ENCODE assay signal across 16 mouse cellular contexts in genomic region chr11:97830501-97830900, GRCm38 (mm10). TPM values are rescaled to one million over a fixed set of nuclear protein-coding genes. Genes with fewer than 3 reads are reported as not detected.
DNase-seq lines count a peak whose midpoint lies in the region; ATAC-seq and TF ChIP-seq lines count a peak whose summit lies in the region.
"Had no signal": no experiment of that assay in that cellular context is flagged by ENCODE, and none has a peak within 500 bp of the region (broad histone marks: within the 10 kb centered on the region; RNA-seq: fewer than 3 reads in every experiment).

No protein-coding gene starts in this region.

- no peak for ATAC-seq in liver, embryonic 13.5 days (ENCODE audit: low read depth)
- no peak for ATAC-seq in liver, embryonic 11.5 days (replicated peaks; ENCODE audit: low FRiP score)
- ATAC-seq: hindbrain, embryonic 16.5 days had no signal

- H3K4me2 ChIP-seq in liver, embryonic 13.5 days = no peak overlapping the region
- no peak overlapping the region for H3K4me2 ChIP-seq in liver, embryonic 11.5 days
- H3K4me2 ChIP-seq: forebrain, embryonic 12.5 days; midbrain, embryonic 12.5 days had no signal

- peak overlapping the region; percentile 63 for H3K27ac ChIP-seq in gastrocnemius, adult 2 months
- H3K27ac ChIP-seq in liver, embryonic 13.5 days = peak overlapping the region; percentile 60; the same call in 1 of the 2 replicates
- H3K27ac ChIP-seq in liver, embryonic 11.5 days (ENCODE audit: low read depth, low read length) = no peak overlapping the region
- peak overlapping the region; percentile 18 for H3K27ac ChIP-seq in brown adipose tissue, adult 24 weeks (replicated peaks; ENCODE audit: low read depth, low read length)
- peak overlapping the region; percentile 44; the same call in 1 of the 2 replicates for H3K27ac ChIP-seq in small intestine, adult 2 months (ENCODE audit: insufficient read depth, low read depth, low read length)
- H3K27ac ChIP-seq: forebrain, embryonic 12.5 days; liver, embryonic 14.5 days; midbrain, embryonic 12.5 days had no signal

- intact Hi-C loops in gastrocnemius, adult 2 months (cut with DNase I) = no loop called here
- intact Hi-C loops in left cerebral cortex, postnatal 36 days (cut with DNase I) = no loop called here

- peaks cover 45% of the 10 kb centered on the region for H3K4me1 ChIP-seq in liver, embryonic 13.5 days (replicated peaks)
- peaks cover 7% of the 10 kb centered on the region; the same call in 1 of the 2 replicates for H3K4me1 ChIP-seq in liver, embryonic 11.5 days (replicated peaks; ENCODE audit: control insufficient read depth, insufficient read depth, low read length)
- peaks cover 44% of the 10 kb centered on the region for H3K4me1 ChIP-seq in brown adipose tissue, adult 24 weeks (ENCODE audit: control insufficient read depth, insufficient read depth, insufficient read length, low read length)
- peaks cover 27% of the 10 kb centered on the region for H3K4me1 ChIP-seq in small intestine, adult 2 months (ENCODE audit: control insufficient read depth, insufficient read depth, insufficient read length, low read length)
- H3K4me1 ChIP-seq: forebrain, embryonic 12.5 days; midbrain, embryonic 12.5 days had no signal

- no peak for TF ChIP-seq POLR2A in small intestine, adult 2 months (IDR thresholded peaks at IDR 0.05; ENCODE audit: low read depth, low read length)

- DNase-seq in gastrocnemius, adult 2 months = no peak
- no peak for DNase-seq in gastrocnemius, adult 8-10 months (ENCODE audit: low spot score in 2 of 2)
- no peak for DNase-seq in liver, embryonic 13.5 days
- no peak for DNase-seq in liver, embryonic 11.5 days (ENCODE audit: low spot score)
- DNase-seq in adrenal gland, postnatal 25 days = no peak
- DNase-seq in left cerebral cortex, postnatal 36 days (ENCODE audit: low spot score in 2 of 2) = no peak

- H3K9me3 ChIP-seq in liver, embryonic 13.5 days (replicated peaks) = no peaks in the 10 kb centered on the region
- no peaks in the 10 kb centered on the region for H3K9me3 ChIP-seq in liver, embryonic 11.5 days (ENCODE audit: control insufficient read depth, low read length)
- H3K9me3 ChIP-seq: forebrain, embryonic 12.5 days; midbrain, embryonic 12.5 days had no signal

- no peak overlapping the region; the same call in 1 of the 2 replicates for H3K4me3 ChIP-seq in gastrocnemius, adult 2 months
- no peak overlapping the region for H3K4me3 ChIP-seq in liver, embryonic 13.5 days (replicated peaks)
- no peak overlapping the region for H3K4me3 ChIP-seq in liver, embryonic 11.5 days (ENCODE audit: low read depth, low read length)
- no peak overlapping the region for H3K4me3 ChIP-seq in brown adipose tissue, adult 24 weeks (ENCODE audit: insufficient read depth, low read depth, low read length)
- H3K4me3 ChIP-seq in small intestine, adult 2 months (ENCODE audit: low read depth, low read length) = no peak overlapping the region
- H3K4me3 ChIP-seq: forebrain, embryonic 12.5 days; midbrain, embryonic 12.5 days had no signal

- TF ChIP-seq CTCF in gastrocnemius, adult 2 months (IDR thresholded peaks at IDR 0.05) = no peak
- TF ChIP-seq CTCF in small intestine, adult 2 months (IDR thresholded peaks at IDR 0.05; ENCODE audit: extremely low read depth, insufficient read length, insufficient replicate concordance, low read depth, low read length) = no peak

- H3K27me3 ChIP-seq in liver, embryonic 13.5 days = no peaks in the 10 kb centered on the region
- H3K27me3 ChIP-seq in liver, embryonic 11.5 days (replicated peaks; ENCODE audit: control insufficient read depth, insufficient read depth, low read length) = no peaks in the 10 kb centered on the region
- H3K27me3 ChIP-seq in small intestine, adult 2 months (ENCODE audit: control insufficient read depth, insufficient read depth, low read length) = no peaks in the 10 kb centered on the region
- H3K27me3 ChIP-seq: forebrain, embryonic 12.5 days; midbrain, embryonic 12.5 days had no signal

- peaks cover 53% of the 10 kb centered on the region for H3K36me3 ChIP-seq in liver, embryonic 13.5 days
- peaks cover 11% of the 10 kb centered on the region for H3K36me3 ChIP-seq in liver, embryonic 11.5 days (ENCODE audit: control insufficient read depth, insufficient read depth, low read length)
- peaks cover 74% of the 10 kb centered on the region for H3K36me3 ChIP-seq in small intestine, adult 2 months (ENCODE audit: control insufficient read depth, insufficient read depth, low read length)

- 49% methylated on average over 6 of the region's 6 CpGs for WGBS in liver, embryonic 13.5 days (ENCODE audit: insufficient replicate concordance)
- 68% methylated on average over 6 of the region's 6 CpGs for WGBS in liver, embryonic 11.5 days
- whole genome bisulfite sequencing in small intestine, adult 2 months = 76% methylated on average over 6 of the region's 6 CpGs

- H3K9ac ChIP-seq in liver, embryonic 13.5 days = no peak overlapping the region
- no peak overlapping the region for H3K9ac ChIP-seq in liver, embryonic 11.5 days (ENCODE audit: low read depth, low read length)
- H3K9ac ChIP-seq: forebrain, embryonic 12.5 days; liver, embryonic 14.5 days; midbrain, embryonic 12.5 days had no signal

RNA-seq across cellular contexts. Expression of gene B230217C12Rik, which starts 10.1 kb away (rescaled TPM):
- total RNA-seq in gastrocnemius, adult 2 months (2021) = under 1 TPM; 0.23 to 0.50 TPM
- total RNA-seq in gastrocnemius, adult 8-10 months (2022) = under 1 TPM; 0.19 to 0.51 (median 0.32) TPM
- 0.85 and 1.3 TPM in 2 replicates for polyA plus RNA-seq in liver, embryonic 13.5 days (2015; fragmentation: Nextera tagmentation; extraction: Ambion mirVana)
- polyA plus RNA-seq in liver, embryonic 11.5 days (2014; fragmentation: Nextera tagmentation; extraction: Ambion mirVana) = 3.7 and 5.4 TPM in 2 replicates
- polyA plus RNA-seq in brown adipose tissue, adult 24 weeks (2012; ENCODE audit: insufficient read depth, insufficient read length, missing spikeins) = 0.59 and 2.0 TPM in 2 replicates
- 0.43 and 0.44 TPM in 2 replicates for polyA plus RNA-seq in small intestine, adult 2 months (2012; rRNA removed)
- total RNA-seq in adrenal gland, postnatal 25 days (2021) = 5.1 and 5.5 TPM in 2 replicates
- 10 to 100 TPM; 79.9 to 81.0 TPM for total RNA-seq in left cerebral cortex, postnatal 36 days (2021)
- total RNA-seq: MEL had no signal

RNA-seq across cellular contexts. Expression of gene Lasp1, which starts 31.7 kb away (rescaled TPM):
- total RNA-seq in gastrocnemius, adult 2 months (2021) = 10 to 100 TPM; 10.0 to 16.8 TPM
- 10 to 100 TPM in 2 of 4 experiments, 1 to 10 TPM in 2; 5.9 to 11.2 (median 9.0) TPM for total RNA-seq in gastrocnemius, adult 8-10 months (2022)
- polyA plus RNA-seq in liver, embryonic 13.5 days (2015; fragmentation: Nextera tagmentation; extraction: Ambion mirVana) = 27.5 and 31.2 TPM in 2 replicates
- polyA plus RNA-seq in liver, embryonic 11.5 days (2014; fragmentation: Nextera tagmentation; extraction: Ambion mirVana) = 54.7 and 55.3 TPM in 2 replicates
- polyA plus RNA-seq in brown adipose tissue, adult 24 weeks (2012; ENCODE audit: insufficient read depth, insufficient read length, missing spikeins) = 56.3 and 58.1 TPM in 2 replicates
- polyA plus RNA-seq in small intestine, adult 2 months (2012; rRNA removed) = 165 and 397 TPM in 2 replicates
- total RNA-seq in adrenal gland, postnatal 25 days (2021) = 103 and 142 TPM in 2 replicates
- 100 to 1,000 TPM; 175 to 183 TPM for total RNA-seq in left cerebral cortex, postnatal 36 days (2021)

RNA-seq across cellular contexts. Expression of gene Rpl23, which starts 48.3 kb away (rescaled TPM):
- total RNA-seq in gastrocnemius, adult 2 months (2021) = 100 to 1,000 TPM; 385 to 521 TPM
- total RNA-seq in gastrocnemius, adult 8-10 months (2022) = 100 to 1,000 TPM; 371 to 534 (median 431) TPM
- 436 and 468 TPM in 2 replicates for polyA plus RNA-seq in liver, embryonic 13.5 days (2015; fragmentation: Nextera tagmentation; extraction: Ambion mirVana)
- polyA plus RNA-seq in liver, embryonic 11.5 days (2014; fragmentation: Nextera tagmentation; extraction: Ambion mirVana) = 756 and 842 TPM in 2 replicates
- 268 and 348 TPM in 2 replicates for polyA plus RNA-seq in brown adipose tissue, adult 24 weeks (2012; ENCODE audit: insufficient read depth, insufficient read length, missing spikeins)
- 10.2 and 22.0 TPM in 2 replicates for polyA plus RNA-seq in small intestine, adult 2 months (2012; rRNA removed)
- total RNA-seq in adrenal gland, postnatal 25 days (2021) = 741 and 851 TPM in 2 replicates
- 100 to 1,000 TPM; 330 to 339 TPM for total RNA-seq in left cerebral cortex, postnatal 36 days (2021)

RNA-seq across cellular contexts. Expression of gene Fbxo47, which starts 53.5 kb away (rescaled TPM):
- under 1 TPM; 0.14 to 0.20 TPM for total RNA-seq in gastrocnemius, adult 2 months (2021)
- under 1 TPM in 3 of 4 experiments, not detected in 1; 0.15 to 0.48 (median 0.46) TPM for total RNA-seq in gastrocnemius, adult 8-10 months (2022)
- 0.33 and 0.46 TPM in 2 replicates for polyA plus RNA-seq in liver, embryonic 13.5 days (2015; fragmentation: Nextera tagmentation; extraction: Ambion mirVana)
- 1.1 TPM in 2 replicates for polyA plus RNA-seq in liver, embryonic 11.5 days (2014; fragmentation: Nextera tagmentation; extraction: Ambion mirVana)
- polyA plus RNA-seq in brown adipose tissue, adult 24 weeks (2012; ENCODE audit: insufficient read depth, insufficient read length, missing spikeins) = 1.3 and 1.8 TPM in 2 replicates
- not detected in 2 replicates for polyA plus RNA-seq in small intestine, adult 2 months (2012; rRNA removed)
- 1.2 TPM in 1 of 2 replicates, not detected in the other for total RNA-seq in adrenal gland, postnatal 25 days (2021)
- 1 to 10 TPM; 1.9 to 3.7 TPM for total RNA-seq in left cerebral cortex, postnatal 36 days (2021)

RNA-seq across cellular contexts. Expression of gene 1700001P01Rik, which starts 54.8 kb away (rescaled TPM):
- under 1 TPM; 0.39 to 0.56 TPM for total RNA-seq in gastrocnemius, adult 2 months (2021)
- total RNA-seq in gastrocnemius, adult 8-10 months (2022) = not detected
- polyA plus RNA-seq in liver, embryonic 13.5 days (2015; fragmentation: Nextera tagmentation; extraction: Ambion mirVana) = 0.19 and 0.22 TPM in 2 replicates
- polyA plus RNA-seq in liver, embryonic 11.5 days (2014; fragmentation: Nextera tagmentation; extraction: Ambion mirVana) = 0.64 TPM in 1 of 2 replicates, not detected in the other
- not detected in 2 replicates for polyA plus RNA-seq in brown adipose tissue, adult 24 weeks (2012; ENCODE audit: insufficient read depth, insufficient read length, missing spikeins)
- not detected in 2 replicates for polyA plus RNA-seq in small intestine, adult 2 months (2012; rRNA removed)
- not detected in 2 replicates for total RNA-seq in adrenal gland, postnatal 25 days (2021)
- total RNA-seq in left cerebral cortex, postnatal 36 days (2021) = 1 to 10 TPM in 1 of 2 experiments, not detected in 1; 1.1 TPM
- total RNA-seq: gastrocnemius, adult 18-20 months had no signal
- polyA plus RNA-seq: embryonic facial prominence, embryonic 14.5 days; heart, embryonic 14.5 days had no signal

Comparison
In these comparisons a context has a peak if more than half of its experiments do, and no peak if none do; other contexts are left out.
1. RNA of gene B230217C12Rik, which starts 10.1 kb away (total RNA-seq): 79.9 to 81.0 TPM in left cerebral cortex, postnatal 36 days; 5.1 to 5.5 TPM in adrenal gland, postnatal 25 days, 0.23 to 0.50 TPM in gastrocnemius, adult 2 months and 0.19 to 0.51 TPM in gastrocnemius, adult 8-10 months; every median in the first group is over 10 times any median in the second.